Mouse (Mus musculus) left cerebral cortex, adult 2 months (tissue): ENCODE data around the gene Kcnc1. TPM values are rescaled to one million over a fixed set of nuclear protein-coding genes. Genes with fewer than 3 reads are reported as not detected.
A peak's percentile ranks its signal among the peaks of the same experiment; 100 is the strongest.

Source experiments
- DNase-seq, 2 experiments: peaks; one replicate each; pipeline ENCODE4 v3.0.0; 2021 to 2022; ENCODE audit warnings: low spot score in 2 of 2, mixed read lengths in 1 of 2; ENCODE audit errors: extremely low spot score in 1 of 2
- H3K27ac ChIP-seq: fragments of 200-600 bp; 2 replicates; pipeline ENCODE4 v1.8.1; 2022
- H3K4me3 ChIP-seq: fragments of 200-600 bp; 2 replicates; pipeline ENCODE4 v1.8.1; 2022
- CTCF ChIP-seq: fragments of 200-600 bp; IDR thresholded peaks from 2 replicates; pipeline ENCODE4 v1.8.1; 2022; ENCODE audit warnings: antibody characterized with exemption, mild to moderate bottlenecking, moderate library complexity
- intact Hi-C: fragments of 180-260 bp; cut with DNase I; formaldehyde crosslinking; loops from one replicate; pipeline ENCODE4 v1.15.1; 2025
- total RNA-seq, 2 experiments: library from RNA; stranded (reverse); gene quantifications; 2 replicates each; pipeline ENCODE4 v1.2.3; 2021

Kcnc1 gene
- total RNA-seq, 2 experiments from 2014 or later, result 140 to 149 TPM

DNA sequence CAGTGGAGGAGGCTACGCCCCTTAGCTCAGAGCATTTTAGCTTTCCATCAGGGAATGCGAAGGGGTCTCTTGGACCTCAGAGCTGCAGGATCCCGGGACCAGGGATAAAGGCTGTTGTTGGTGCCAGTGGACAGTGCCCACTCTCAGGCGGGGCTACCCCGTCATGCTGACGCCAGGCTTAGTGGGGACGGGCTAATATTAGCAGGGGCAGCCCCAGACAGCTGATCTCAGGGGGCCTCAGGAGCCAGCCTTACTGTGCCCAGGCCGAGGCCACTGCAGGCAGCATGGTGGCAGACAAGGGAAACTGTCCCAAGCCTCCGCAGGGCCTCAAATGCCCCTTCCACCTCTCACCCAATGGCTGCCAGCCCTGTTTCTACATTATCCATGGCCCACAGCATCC, 12.3 kb downstream of the Kcnc1 start:
- no peak overlapping the region; the same call in 1 of the 2 replicates for H3K27ac ChIP-seq
- intact Hi-C loops, result no loop called here
- TF ChIP-seq CTCF, result no peak
- DNase-seq, result no peak
- no peak overlapping the region for H3K4me3 ChIP-seq

DNA sequence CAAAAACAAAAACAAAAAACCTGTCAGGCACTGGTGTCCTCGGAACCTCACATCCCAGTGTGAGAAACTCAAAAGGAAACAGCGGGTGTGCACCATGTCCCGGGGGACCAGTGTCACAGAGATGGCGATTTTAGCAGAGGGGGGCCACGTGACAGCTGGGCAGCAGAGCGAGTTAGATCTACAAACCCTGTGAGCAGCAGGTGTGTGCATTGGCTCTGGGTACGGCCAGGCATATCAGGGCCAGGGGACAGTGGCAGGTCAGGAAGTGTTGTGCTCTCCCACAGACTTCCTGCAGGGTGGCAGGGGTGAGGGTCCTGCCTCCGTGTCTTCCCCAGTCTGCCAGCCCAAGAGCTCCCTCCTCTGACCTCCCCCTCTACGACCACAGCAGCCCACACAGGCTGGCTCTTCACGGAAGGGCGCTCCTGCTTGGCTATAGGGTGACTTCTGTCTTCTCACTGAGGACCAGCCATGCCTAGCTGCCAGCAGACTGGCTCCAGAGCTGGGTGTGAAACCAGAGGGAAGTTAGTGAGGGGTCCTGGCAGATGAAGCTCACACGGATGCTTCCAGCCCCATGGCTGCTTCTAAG, 13.0 kb downstream of the Kcnc1 start:
- no peak for TF ChIP-seq CTCF

DNA sequence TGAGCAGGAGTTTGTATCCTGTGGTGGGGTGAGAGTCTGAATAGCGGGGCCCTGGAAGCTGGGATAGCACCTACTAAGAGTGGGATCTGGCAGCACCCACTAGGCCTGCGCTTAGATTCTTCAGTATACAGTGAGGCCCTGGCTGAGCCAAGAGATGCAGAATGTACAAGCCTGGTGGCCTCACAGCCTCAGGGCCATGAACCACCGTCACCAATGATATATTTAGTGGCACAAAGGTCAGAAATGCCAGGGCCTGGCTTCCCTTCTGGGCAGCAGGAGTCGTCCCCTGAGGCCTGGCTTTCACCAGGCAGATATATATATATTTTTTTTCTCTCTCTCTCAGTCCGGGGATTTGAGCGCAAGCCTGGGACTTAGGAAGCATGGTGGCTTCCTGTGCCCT, 14.4 kb downstream of the Kcnc1 start:
- H3K27ac ChIP-seq, result no peak overlapping the region; the same call in 1 of the 2 replicates
- no peak for DNase-seq

More for the DNA sequence above, 13.0 kb downstream of the Kcnc1 start:
- DNase-seq, result no peak
- no peak overlapping the region for H3K4me3 ChIP-seq
- H3K27ac ChIP-seq, result no peak overlapping the region; the same call in 1 of the 2 replicates
- intact Hi-C loops, result no loop called here

DNA sequence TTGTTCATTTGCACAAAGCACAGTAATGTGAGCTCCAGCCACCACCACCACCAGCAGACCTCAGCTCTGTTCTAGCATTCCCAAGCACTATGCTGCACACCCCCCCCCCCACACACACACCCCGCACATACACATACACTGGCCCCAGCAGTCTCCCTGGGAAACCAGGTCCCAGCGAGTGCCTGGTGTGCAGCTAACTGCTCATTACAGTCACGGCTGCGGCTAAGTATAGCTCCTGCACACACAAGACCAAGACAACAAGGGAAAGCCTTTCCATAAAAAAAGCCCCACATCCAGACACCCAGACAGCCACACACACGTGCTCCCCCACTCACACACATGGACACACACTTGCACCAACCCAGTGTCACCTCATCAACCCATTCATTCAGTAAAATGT, 16.5 kb downstream of the Kcnc1 start:
- TF ChIP-seq CTCF, result no peak
- intact Hi-C loops, result no loop called here
- H3K27ac ChIP-seq, result peak overlapping the region; percentile 57; the same call in 1 of the 2 replicates
- no peak for DNase-seq
- H3K4me3 ChIP-seq, result no peak overlapping the region

More for the DNA sequence above, 14.4 kb downstream of the Kcnc1 start:
- intact Hi-C loops, result no loop called here
- no peak overlapping the region for H3K4me3 ChIP-seq
- no peak for TF ChIP-seq CTCF

DNA sequence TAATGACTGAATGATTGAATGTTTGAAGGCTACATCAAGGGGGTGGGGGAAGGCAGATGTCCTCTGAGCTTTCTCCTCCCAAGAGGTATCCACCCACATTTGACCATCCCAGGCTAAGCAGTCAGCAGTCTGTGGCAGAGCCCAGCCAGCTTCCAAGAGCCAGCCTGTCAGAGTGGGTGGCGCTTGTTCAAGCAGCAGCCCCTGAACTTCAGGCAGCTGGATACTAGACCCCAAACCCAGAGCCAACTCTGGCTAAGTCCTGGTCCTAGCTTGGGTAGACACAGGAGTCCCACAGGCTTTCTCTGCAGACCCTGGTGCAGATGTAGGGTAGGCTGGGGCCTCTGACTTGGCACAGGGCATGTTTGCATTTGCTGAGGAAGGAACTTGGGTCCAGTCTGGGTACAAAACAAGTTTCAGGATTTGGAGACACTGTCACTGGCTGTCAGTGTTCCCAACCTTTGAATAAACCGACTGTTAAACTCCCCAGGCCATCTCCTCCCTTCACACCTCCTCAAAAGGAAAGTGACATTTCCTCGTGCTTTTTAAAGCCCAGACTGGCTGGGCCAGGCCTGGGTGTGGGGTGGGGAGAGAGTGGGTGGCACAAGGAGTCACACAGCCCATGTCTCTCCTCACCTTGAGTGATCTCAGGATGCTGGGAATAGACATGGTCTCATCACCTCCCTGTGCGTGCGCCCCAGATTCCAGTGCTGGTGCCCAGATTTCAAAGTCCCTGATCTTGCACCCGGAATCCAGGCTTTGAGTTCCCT, 17.8 kb downstream of the Kcnc1 start:
- no peak for TF ChIP-seq CTCF
- intact Hi-C loops, result no loop called here
- H3K4me3 ChIP-seq, result no peak overlapping the region
- DNase-seq, result no peak
- H3K27ac ChIP-seq, result peak overlapping the region; percentile 69

DNA sequence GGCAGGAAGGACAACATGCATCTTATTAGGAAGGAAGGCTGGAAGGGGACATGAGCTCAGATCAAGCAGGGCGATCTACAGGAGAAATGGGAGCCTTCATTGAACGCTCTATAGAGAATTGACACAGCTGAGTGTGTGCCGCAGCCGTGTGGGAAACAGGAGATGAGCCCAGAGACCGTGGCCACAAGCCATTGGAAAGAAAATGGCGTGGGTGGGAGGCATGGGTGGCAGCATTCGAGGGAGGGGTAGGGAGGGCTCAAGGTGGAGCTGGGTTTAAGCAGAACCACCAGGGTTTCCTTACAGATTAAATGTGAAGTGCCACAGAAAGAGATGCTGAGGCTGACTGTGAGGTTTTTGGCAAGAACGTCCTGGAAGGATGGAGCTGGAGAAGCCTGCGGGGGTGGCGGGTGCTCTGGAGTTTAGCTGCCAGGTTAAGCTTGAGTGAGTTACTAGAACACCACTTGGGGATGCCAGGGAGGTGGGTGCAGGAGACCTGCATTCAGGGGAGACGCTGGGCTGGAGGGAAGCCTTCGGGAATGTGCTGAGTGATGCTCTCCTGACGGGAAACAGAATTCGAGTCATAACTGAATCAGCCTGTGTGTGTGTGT, 19.6 kb downstream of the Kcnc1 start:
- H3K27ac ChIP-seq, result peak overlapping the region; percentile 69
- H3K4me3 ChIP-seq, result 0 out of 2 replicates have a peak overlapping the region, but pooled peaks have one; percentile 9
- DNase-seq, result peak in 1 of 2 experiments; percentile 48
- TF ChIP-seq CTCF, result no peak
- intact Hi-C loops, result no loop called here

DNA sequence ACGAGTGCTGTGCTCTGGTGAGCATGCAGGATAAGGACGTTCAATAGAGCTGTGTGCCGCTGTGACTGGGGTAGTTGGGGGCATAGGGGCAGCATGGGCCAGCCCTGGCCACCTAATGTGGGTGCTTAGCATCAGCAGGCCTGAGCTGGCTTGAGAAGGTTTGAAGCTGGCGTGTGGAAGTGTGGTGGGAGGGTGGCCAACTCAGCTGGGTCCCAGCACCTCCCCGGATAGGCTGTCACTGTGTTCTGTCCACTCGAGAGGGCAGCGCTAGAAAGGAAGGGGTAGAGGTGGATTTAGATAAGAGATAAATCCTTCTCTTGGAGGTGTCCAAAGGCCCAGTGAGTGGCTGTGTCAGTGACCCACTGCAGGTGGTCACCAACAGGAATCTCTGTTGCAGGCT, 21.2 kb downstream of the Kcnc1 start:
- Histone ChIP-seq H3K27ac (no peak overlapping the region), H3K4me3 (no peak overlapping the region)
- no peak for TF ChIP-seq CTCF
- intact Hi-C loops, result no loop called here
- no peak for DNase-seq

DNA sequence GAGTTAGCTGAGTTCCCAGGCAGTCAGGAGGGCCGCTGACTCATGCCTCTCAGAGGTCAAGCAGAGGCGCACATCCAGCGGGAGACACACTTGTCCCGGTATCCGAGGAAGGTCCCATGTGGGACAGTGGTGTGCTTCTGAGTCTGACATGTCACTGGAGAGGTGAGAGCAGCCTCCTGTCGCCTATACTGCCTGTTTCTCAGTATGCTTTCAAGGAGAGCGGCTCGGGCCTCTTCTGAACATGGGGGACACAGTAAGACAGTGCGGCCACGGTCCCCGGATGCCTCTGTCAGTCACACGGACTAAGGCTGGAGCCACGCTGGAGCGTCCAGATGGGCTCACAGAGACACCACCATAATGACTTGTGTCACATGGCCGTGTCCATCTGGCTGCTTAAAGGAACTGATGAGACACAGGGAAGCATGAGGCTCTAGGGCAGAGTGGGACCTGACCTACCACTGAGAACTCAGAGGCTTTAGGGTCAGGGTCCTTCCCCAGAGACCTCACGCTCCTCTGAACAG, 21.9 kb downstream of the Kcnc1 start:
- Histone ChIP-seq H3K4me3 (no peak overlapping the region), H3K27ac (peak overlapping the region; percentile 28; the same call in 1 of the 2 replicates)
- no peak for TF ChIP-seq CTCF
- intact Hi-C loops, result no loop called here
- no peak for DNase-seq

DNA sequence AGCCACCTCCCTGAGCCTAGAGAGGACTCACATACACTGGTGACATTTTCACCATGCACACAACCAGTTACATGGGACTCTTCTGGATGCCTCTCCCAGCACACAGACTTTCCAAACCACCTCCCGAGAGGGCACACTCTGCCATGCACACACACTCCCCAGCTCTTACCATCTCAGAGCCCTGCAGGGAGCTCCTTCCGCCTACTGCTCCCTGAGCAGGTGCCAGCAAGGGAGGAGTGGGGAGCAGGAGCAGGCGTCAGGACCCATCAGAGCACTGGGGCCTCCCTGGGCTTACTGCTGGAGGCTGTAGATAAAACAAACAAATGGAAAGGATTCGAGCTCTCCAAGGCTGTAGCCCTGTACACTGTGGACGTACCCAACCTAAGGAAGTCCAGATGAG, 25.2 kb downstream of the Kcnc1 start:
- no peak for TF ChIP-seq CTCF
- DNase-seq, result peak; percentile 51 to 54
- intact Hi-C loops, result loop anchor here (2.0 kb wide), 1 partner anchor 25 kb away; the partner anchor contains the start of gene Kcnc1

DNA sequence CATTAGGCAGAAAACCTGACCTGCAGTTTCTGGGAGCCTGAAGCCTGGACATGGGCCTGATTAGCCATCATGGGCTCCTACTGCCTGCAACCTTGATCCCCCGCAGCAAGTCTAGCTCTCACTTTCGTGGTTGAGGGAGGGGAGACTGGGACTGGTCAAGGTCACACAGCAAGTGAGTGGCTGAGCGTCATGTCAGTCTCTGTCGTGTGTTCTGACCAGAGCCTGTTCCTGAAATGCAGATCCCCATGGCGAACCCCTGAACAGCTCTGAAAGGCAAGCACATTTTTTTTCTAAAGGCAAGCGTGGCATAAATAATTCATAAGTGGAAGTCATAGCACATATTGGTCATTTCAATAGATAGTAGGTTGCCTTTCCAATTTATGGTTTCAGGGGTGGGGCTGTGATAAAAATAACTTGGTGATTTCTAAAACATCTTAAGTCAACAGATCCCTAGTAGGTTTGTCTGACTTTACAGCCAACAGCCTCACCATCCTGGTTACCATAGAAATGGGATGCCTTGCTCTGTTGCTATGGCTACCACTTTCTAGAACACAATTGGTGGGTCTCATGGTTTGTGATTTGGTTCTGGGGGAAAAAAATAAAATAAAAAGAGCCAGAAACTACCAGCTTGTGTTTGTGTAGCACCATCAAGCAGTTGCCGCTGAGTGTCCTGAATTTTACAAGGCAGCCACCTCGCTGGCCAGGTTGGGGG, 25.9 kb downstream of the Kcnc1 start:
- TF ChIP-seq CTCF, result no peak
- Histone ChIP-seq H3K27ac (peak overlapping the region; percentile 79), H3K4me3 (no peak overlapping the region)
- intact Hi-C loops, result no loop called here
- no peak for DNase-seq

More for the DNA sequence above, 25.2 kb downstream of the Kcnc1 start:
- Histone ChIP-seq H3K27ac (peak overlapping the region; percentile 78), H3K4me3 (no peak overlapping the region)

DNA sequence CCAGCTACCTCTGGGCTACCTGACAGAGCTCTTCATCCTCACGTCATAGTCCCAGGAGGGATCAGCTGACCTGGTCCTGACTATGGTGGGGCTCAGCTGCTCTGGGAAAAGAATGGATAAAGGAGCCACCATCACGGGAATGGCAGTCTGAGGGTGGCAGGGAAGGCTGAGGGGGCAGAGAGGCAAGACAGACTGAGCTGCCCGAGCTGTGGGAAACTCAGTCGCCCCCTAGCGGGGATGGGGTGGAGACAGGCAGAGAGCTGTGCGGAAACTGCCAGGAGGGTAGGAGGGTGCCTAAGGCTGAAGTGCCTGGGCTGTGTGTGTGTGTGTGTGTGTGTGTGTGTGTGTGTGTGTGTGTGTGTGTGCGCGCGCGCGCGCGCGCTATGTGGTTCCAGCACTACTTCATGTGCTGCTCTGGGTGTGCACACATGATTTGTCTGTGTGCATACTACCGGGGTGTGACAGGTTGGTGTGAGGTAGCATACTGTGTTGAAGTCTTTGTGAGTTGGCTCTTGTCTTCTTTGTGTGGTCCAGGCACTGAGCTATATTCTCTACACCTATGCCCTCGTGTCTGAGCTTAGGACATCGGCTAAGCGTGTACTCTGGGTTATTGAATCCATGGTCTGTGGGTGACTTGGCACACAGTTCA, 26.6 kb downstream of the Kcnc1 start:
- intact Hi-C loops, result no loop called here
- DNase-seq, result peak; percentile 78 to 85
- no peak overlapping the region for H3K4me3 ChIP-seq

More for the DNA sequence above, 26.6 kb downstream of the Kcnc1 start:
- TF ChIP-seq CTCF, result peak; percentile 70
- H3K27ac ChIP-seq, result peak overlapping the region; percentile 79
